Mouse (Mus musculus) embryonic facial prominence, embryonic 11.5 days (tissue): ENCODE measurements around the gene Daglb. TPM values are rescaled to one million over a fixed set of nuclear protein-coding genes. Genes with fewer than 3 reads are reported as not detected.

Experiments
- ATAC-seq: fragments of 200-750 bp; cut with Nextera tagmentation; replicated peaks from 2 replicates; pipeline ENCODE4 v1.8.0; 2017; ENCODE audit warnings: low read depth; ENCODE audit not compliant: insufficient number of reproducible peaks, low FRiP score, low TSS enrichment
- DNase-seq: peaks from one replicate; pipeline ENCODE4 v3.0.0-alpha.2; 2015; ENCODE audit warnings: low spot score
- H3K27ac ChIP-seq: fragments of 300-500 bp; sonication (generic); replicated peaks from 2 replicates; pipeline ENCODE4 v1.5.1; 2014; ENCODE audit warnings: mild to moderate bottlenecking, low read depth, low read length, control low read depth
- H3K27me3 ChIP-seq: fragments of 300-500 bp; sonication (generic); 2 replicates; pipeline ENCODE4 v1.6.1; 2014; ENCODE audit warnings: mild to moderate bottlenecking, low read length, moderate library complexity, mixed read lengths; ENCODE audit not compliant: control insufficient read depth, insufficient read depth
- H3K36me3 ChIP-seq: fragments of 300-500 bp; sonication (generic); replicated peaks from 2 replicates; pipeline ENCODE4 v1.6.1; 2014; ENCODE audit warnings: low read depth, mild to moderate bottlenecking, low read length, moderate library complexity, mixed read lengths; ENCODE audit not compliant: control insufficient read depth, insufficient read depth
- H3K4me1 ChIP-seq: fragments of 300-500 bp; sonication (generic); 2 replicates; pipeline ENCODE4 v1.6.1; 2014; ENCODE audit warnings: low read length, mixed read lengths; ENCODE audit not compliant: control insufficient read depth, insufficient read depth
- H3K4me2 ChIP-seq: fragments of 300-500 bp; sonication (generic); 2 replicates; pipeline ENCODE4 v1.6.1; 2014; ENCODE audit warnings: low read depth, mild to moderate bottlenecking, control low read depth, low read length, moderate library complexity
- H3K4me3 ChIP-seq: fragments of 300-500 bp; sonication (generic); 2 replicates; pipeline ENCODE4 v1.5.1; 2014; ENCODE audit warnings: low read depth, low read length, control low read depth
- H3K9ac ChIP-seq: fragments of 300-500 bp; sonication (generic); replicated peaks from 2 replicates; pipeline ENCODE4 v1.6.1; 2014; ENCODE audit warnings: mild to moderate bottlenecking, control low read depth, low read length
- H3K9me3 ChIP-seq: fragments of 300-500 bp; sonication (generic); replicated peaks from 2 replicates; pipeline ENCODE4 v1.6.1; 2016; ENCODE audit warnings: mild to moderate bottlenecking, low read length, inconsistent platforms, mixed read lengths; ENCODE audit not compliant: control insufficient read depth
- WGBS: fragments of 180-500 bp; shearing (Covaris S2); extraction: QIAGEN DNeasy Blood & Tissue Kit; methylation state at CpG from one replicate; pipeline ENCODE4 v1.1.7; 2014; 5-methylcytosine and 5-hydroxymethylcytosine counted together
- polyA plus RNA-seq: library from polyadenylated mRNA; unstranded; fragments of >200 nt; fragmentation: Nextera tagmentation; extraction: Ambion mirVana; gene quantifications from 2 replicates; pipeline ENCODE4 v1.2.1, GENCODE M21; 2014

Gene Daglb
- polyA plus RNA-seq, result 7.2 and 7.3 TPM in 2 replicates

DNA sequence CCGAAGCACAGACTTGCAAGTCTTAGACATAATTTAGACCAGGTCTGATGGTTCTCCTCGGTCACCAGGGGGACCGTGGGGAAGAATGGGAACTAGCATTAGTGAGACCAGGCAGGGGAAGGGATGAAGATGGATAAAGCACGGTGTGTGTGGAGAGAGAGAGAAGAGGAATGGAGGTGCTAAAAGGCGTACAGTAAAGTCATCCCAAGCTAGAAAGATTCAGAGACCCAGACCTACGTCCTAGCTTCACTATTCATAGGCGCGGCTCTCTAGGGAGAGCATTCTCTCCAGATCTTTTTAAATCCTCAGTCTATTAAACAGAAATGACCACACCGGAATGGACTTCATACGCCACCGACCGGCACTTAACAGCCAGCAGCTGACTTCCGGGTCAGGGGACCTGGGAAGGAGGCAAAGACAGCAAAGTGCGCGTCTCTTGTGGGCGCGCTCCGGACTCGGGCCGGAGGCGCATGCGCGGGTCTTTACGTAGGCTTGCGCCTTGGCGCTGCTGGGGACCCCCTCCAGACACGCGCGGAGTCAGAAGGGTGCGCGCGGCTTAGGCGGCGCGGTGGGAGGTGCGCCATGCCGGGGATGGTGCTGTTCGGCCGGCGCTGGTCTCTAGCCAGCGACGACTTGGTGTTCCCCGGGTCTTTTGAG lies at the start of gene Daglb:
Gene Daglb (plus strand): TSS at position 485 of the 657 bp plus-strand sequence.
- peak; percentile 94 for DNase-seq
- Histone ChIP-seq H3K9ac (peak within 1 kb of the TSS; percentile 81), H3K36me3 (no peaks in the 10 kb centered on the region), H3K9me3 (no peaks in the 10 kb centered on the region), H3K4me3 (peak within 1 kb of the TSS; percentile 66), H3K27ac (0 out of 2 replicates have a peak within 1 kb of the TSS, but pooled peaks have one; percentile 28), H3K27me3 (no peaks in the 10 kb centered on the region), H3K4me1 (no peaks in the 10 kb centered on the region), H3K4me2 (peak within 1 kb of the TSS; percentile 89)
- 2% methylated on average over 43 of the region's 43 CpGs for WGBS
- ATAC-seq, result peak; percentile 95

DNA sequence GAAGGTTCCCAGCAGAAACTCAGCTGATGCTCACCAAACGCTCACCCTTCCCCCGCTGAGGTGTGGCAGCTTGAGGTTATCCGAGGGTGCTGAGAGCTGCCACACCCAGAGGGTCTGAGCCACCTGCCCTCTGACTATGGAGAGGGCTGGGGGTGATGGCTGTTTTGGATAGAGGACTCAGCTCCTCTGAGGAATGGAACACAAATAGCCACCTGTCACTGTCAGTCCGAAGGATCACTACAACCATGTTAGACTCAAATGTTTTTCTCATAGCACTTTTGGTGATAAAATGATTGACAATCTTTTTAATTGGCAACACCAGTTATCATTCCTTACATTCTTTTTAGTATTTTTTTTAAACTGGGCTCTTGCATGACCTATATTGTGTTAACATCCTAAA lies 42.9 kb upstream of the Daglb start:
- DNase-seq (no peak), ATAC-seq (no peak)
- Histone ChIP-seq H3K4me3 (no peak overlapping the region), H3K27ac (no peak overlapping the region), H3K9me3 (no peaks in the 10 kb centered on the region), H3K27me3 (no peaks in the 10 kb centered on the region), H3K4me1 (no peaks in the 10 kb centered on the region), H3K36me3 (peaks cover 15% of the 10 kb centered on the region), H3K4me2 (no peak overlapping the region), H3K9ac (no peak overlapping the region)
- WGBS, result 81% methylated on average over 4 of the region's 4 CpGs

DNA sequence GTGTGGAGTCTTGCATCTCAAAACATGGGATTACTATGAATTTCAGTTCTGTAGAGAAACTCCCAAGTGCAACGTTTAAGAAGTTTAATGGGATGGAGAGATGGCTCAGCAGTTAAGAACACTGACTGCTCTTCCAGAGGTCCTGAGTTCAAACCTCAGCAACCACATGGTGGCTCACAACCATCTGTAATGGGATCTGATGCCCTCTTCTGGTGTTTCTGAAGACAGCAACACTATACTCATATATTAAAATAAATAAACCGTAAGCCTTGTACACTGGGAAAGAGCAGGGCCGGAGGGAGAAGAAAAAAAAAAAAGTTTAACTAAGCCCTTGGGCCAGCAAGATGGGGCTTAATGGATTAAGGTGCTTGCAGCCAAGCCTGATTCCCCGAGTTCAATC lies 41.4 kb upstream of the Daglb start:
- H3K4me2 ChIP-seq, result no peak overlapping the region
- H3K9ac ChIP-seq, result no peak overlapping the region
- no peak overlapping the region for H3K4me3 ChIP-seq
- WGBS, result 80% methylated on average over 4 of the region's 4 CpGs
- H3K27me3 ChIP-seq, result no peaks in the 10 kb centered on the region
- DNase-seq (no peak), ATAC-seq (no peak)
- no peaks in the 10 kb centered on the region for H3K4me1 ChIP-seq
- H3K27ac ChIP-seq, result no peak overlapping the region
- H3K9me3 ChIP-seq, result no peaks in the 10 kb centered on the region
- H3K36me3 ChIP-seq, result peaks cover 8% of the 10 kb centered on the region; the same call in 1 of the 2 replicates

DNA sequence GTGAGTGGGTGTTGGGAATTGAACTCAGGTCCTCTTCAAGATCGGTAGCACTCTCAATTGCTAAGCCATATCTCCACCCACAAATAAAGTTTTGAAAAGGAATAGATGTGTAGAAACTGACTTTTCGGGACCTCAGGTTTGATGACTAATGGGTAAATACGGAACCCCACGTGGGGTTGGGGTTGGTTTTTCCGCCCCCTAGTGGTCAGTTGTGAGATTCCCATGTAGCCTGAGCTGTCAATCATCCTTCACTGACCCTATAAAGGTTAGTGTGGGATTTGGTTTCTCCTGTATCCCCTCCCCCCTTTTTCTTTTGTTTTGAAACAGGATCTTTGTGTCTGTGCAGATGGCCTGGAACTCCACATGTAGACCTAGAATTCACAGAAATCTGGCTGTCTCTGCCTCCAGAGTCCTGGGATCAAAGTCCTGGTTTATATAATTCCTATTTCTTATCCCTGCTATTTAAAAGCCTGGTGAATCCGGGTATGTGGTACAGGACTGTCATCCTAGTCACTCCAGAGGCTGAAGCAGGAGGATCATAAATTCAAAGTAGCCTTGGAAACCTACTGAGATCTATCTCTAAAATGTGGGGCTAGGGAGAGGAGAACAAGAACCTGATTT lies 40.4 kb upstream of the Daglb start:
- no peak overlapping the region for H3K4me2 ChIP-seq
- H3K9me3 ChIP-seq, result no peaks in the 10 kb centered on the region
- H3K9ac ChIP-seq, result no peak overlapping the region
- DNase-seq (peak; percentile 78), ATAC-seq (no peak; the same call in 1 of the 2 replicates)
- H3K4me1 ChIP-seq, result no peaks in the 10 kb centered on the region
- no peak overlapping the region for H3K27ac ChIP-seq
- H3K27me3 ChIP-seq, result no peaks in the 10 kb centered on the region
- no peak overlapping the region for H3K4me3 ChIP-seq
- WGBS, result 37% methylated on average over 6 of the region's 6 CpGs
- peaks cover 8% of the 10 kb centered on the region; the same call in 1 of the 2 replicates for H3K36me3 ChIP-seq

DNA sequence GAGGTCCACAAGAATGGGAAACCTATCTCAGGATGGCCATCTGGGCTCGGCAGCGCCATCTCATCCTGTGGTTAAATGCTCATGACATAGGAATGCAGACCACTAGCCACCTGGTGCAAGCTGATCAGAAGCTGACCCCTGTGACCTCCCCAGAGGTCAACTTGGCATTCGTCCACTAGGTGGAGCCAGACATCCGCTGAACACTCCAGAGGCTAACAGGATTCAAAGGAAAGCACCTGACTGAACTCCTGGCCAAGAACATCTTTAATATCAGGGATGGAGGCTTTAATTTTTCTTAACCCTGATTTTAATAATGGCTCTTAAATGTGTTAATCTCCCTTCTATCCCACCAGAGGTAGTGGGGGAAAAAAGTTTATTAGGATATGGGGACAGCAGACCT lies 30.0 kb upstream of the Daglb start:
- Histone ChIP-seq H3K4me2 (no peak overlapping the region), H3K27me3 (no peaks in the 10 kb centered on the region), H3K9ac (no peak overlapping the region), H3K27ac (no peak overlapping the region), H3K9me3 (no peaks in the 10 kb centered on the region), H3K36me3 (no peaks in the 10 kb centered on the region), H3K4me1 (no peaks in the 10 kb centered on the region), H3K4me3 (no peak overlapping the region)
- DNase-seq (peak; percentile 83), ATAC-seq (no peak)
- 2% methylated on average over 4 of the region's 4 CpGs for WGBS

DNA sequence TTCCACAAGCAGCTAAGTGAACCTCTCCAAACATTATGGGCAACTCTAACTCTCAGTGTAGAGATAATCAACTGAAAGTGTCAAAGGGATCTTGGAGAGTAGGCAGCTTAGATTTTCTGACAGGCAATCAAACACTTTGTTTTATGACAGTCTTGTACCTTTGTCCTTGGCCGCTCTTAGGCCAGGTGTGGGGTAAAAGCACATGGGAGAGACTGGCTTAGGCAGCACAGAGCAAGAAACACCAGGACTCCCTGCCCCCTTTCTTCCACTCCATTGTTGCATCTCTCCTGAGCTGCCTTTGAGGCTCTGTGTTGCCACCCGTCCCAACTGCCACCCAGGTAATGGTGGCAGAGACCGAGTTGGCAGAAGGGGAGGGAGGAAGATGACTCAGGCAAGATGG lies 23.1 kb upstream of the Daglb start:
- no peaks in the 10 kb centered on the region for H3K9me3 ChIP-seq
- H3K36me3 ChIP-seq, result no peaks in the 10 kb centered on the region
- no peaks in the 10 kb centered on the region for H3K27me3 ChIP-seq
- H3K4me3 ChIP-seq, result no peak overlapping the region
- H3K4me2 ChIP-seq, result no peak overlapping the region
- no peak for DNase-seq
- H3K4me1 ChIP-seq, result no peaks in the 10 kb centered on the region
- 84% methylated on average over 3 of the region's 3 CpGs for WGBS
- no peak for ATAC-seq
- H3K9ac ChIP-seq, result no peak overlapping the region
- no peak overlapping the region for H3K27ac ChIP-seq

DNA sequence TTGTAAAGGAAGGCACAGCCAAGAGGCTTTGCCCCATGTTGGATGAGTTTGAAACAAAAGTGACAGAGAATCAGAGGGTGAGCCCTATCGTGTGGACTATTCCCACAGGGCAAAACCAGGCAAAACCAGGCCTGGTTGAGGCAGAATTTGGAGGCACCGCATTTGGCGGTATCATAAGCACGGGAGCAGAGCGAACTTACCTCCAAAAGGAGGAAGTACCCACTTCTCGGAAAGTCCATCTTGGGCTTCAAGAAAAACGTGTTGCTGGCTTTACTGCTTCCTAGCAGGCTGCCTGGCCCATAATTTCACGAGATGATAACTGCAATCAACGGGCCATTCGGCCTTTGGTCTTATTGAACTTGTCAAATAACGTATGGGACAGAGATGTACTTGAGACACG lies 22.6 kb upstream of the Daglb start:
- no peak for ATAC-seq
- Histone ChIP-seq H3K4me2 (no peak overlapping the region), H3K36me3 (no peaks in the 10 kb centered on the region), H3K9ac (no peak overlapping the region), H3K4me3 (no peak overlapping the region), H3K4me1 (no peaks in the 10 kb centered on the region), H3K9me3 (no peaks in the 10 kb centered on the region), H3K27me3 (no peaks in the 10 kb centered on the region), H3K27ac (no peak overlapping the region)
- 89% methylated on average over 12 of the region's 12 CpGs for WGBS
- DNase-seq, result no peak

DNA sequence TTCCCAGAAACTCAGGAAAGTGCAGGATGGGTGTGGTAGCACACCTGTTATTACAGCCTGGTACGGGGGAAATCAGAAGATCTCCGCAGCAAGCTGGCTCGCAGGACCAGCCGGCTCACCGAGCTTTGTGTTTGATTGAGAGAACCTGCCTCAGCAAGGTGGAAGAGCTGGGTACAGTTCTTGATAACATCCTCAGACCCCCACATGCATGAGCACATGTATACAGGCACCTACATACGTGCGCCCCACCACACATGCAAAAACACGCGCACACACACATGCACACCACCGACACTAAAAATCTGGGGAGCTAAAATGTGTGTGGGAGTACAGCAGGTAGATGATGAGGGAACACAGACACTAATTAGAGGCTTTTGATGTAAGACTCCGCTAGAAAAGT lies 713 bp upstream of the Daglb start:
- Histone ChIP-seq H3K27ac (no peak overlapping the region), H3K9ac (peak overlapping the region; percentile 81)
- DNase-seq, result no peak

More for the DNA sequence above, 713 bp upstream of the Daglb start:
- Histone ChIP-seq H3K27me3 (no peaks in the 10 kb centered on the region), H3K9me3 (no peaks in the 10 kb centered on the region), H3K36me3 (no peaks in the 10 kb centered on the region), H3K4me1 (no peaks in the 10 kb centered on the region), H3K4me2 (peak overlapping the region; percentile 89), H3K4me3 (peak overlapping the region; percentile 66)
- no peak for ATAC-seq
- 76% methylated on average over 11 of the region's 11 CpGs for WGBS
